Mouse (Mus musculus) kidney, adult 9 months (tissue): ENCODE measurements around the gene Tpp1.
A peak's percentile ranks its signal among the peaks of the same experiment; 100 is the strongest.
"Not testable (repeated sequence)": the region's sequence is repeated elsewhere in the genome, so short reads cannot be mapped to it uniquely, and the experiment has no call there.

Source experiments
- DNase-seq: peaks from one replicate; pipeline ENCODE4 v3.0.0; 2022

Tpp1 gene

GRCm38 (mm10) chr7:105761813-105762484 lies 9.9 kb upstream of the Tpp1 start:
- DNase-seq, result no peak

GRCm38 (mm10) chr7:105753281-105753680 lies 1.2 kb upstream of the Tpp1 start:
- DNase-seq, result no peak

GRCm38 (mm10) chr7:105752716-105753115 lies 681 bp upstream of the Tpp1 start:
- no peak for DNase-seq

GRCm38 (mm10) chr7:105747776-105748175 lies 4.3 kb downstream of the Tpp1 start:
- no peak for DNase-seq

- DNase-seq, result peak; percentile 89
Measured at GRCm38 (mm10) chr7:105743926-105744590, 8.0 kb downstream of the Tpp1 start, which contains the start of gene Taf10. Gene Taf10, minus strand, starts transcription at chr7:105744361.

- DNase-seq, result not testable (repeated sequence)
Measured at GRCm38 (mm10) chr7:105743246-105743925, 8.6 kb downstream of the Tpp1 start.

- DNase-seq, result not testable (repeated sequence)
Measured at GRCm38 (mm10) chr7:105742539-105743215, 9.4 kb downstream of the Tpp1 start.

GRCm38 (mm10) chr7:105741978-105742377 lies 10.1 kb downstream of the Tpp1 start:
- DNase-seq, result no peak

GRCm38 (mm10) chr7:105740851-105741250 lies 11.2 kb downstream of the Tpp1 start:
- DNase-seq, result no peak

- no peak for DNase-seq
Measured at GRCm38 (mm10) chr7:105740089-105740795, 11.8 kb downstream of the Tpp1 start.

GRCm38 (mm10) chr7:105738948-105739347 lies 13.1 kb downstream of the Tpp1 start:
- peak; percentile 74 for DNase-seq

GRCm38 (mm10) chr7:105738286-105738685 lies 13.7 kb downstream of the Tpp1 start:
- no peak for DNase-seq

- DNase-seq, result no peak
Measured at GRCm38 (mm10) chr7:105737648-105738047, 14.4 kb downstream of the Tpp1 start.

GRCm38 (mm10) chr7:105736911-105737521 lies 15.0 kb downstream of the Tpp1 start, which contains the start of gene Rrp8:
Gene Rrp8, minus strand, starts transcription at chr7:105737385.
- peak; percentile 43 for DNase-seq

GRCm38 (mm10) chr7:105736264-105736901 lies 15.7 kb downstream of the Tpp1 start, which contains the start of gene Ilk:
Gene Ilk, plus strand, starts transcription at chr7:105736592.
- peak; percentile 96 for DNase-seq

GRCm38 (mm10) chr7:105735464-105735863 lies 16.6 kb downstream of the Tpp1 start:
- not testable (repeated sequence) for DNase-seq

- no peak for DNase-seq
Measured at GRCm38 (mm10) chr7:105734826-105735225, 17.2 kb downstream of the Tpp1 start.

- no peak for DNase-seq
Measured at GRCm38 (mm10) chr7:105733836-105734235, 18.2 kb downstream of the Tpp1 start.

- peak; percentile 44 for DNase-seq
Measured at GRCm38 (mm10) chr7:105728701-105729428, 23.2 kb downstream of the Tpp1 start.

- no peak for DNase-seq
Measured at GRCm38 (mm10) chr7:105726980-105727325, 25.1 kb downstream of the Tpp1 start.
